Mouse (Mus musculus) liver, embryonic 16.5 days (tissue): ENCODE data around the gene Skint10. TPM values are rescaled to one million over a fixed set of nuclear protein-coding genes. Genes with fewer than 3 reads are reported as not detected.

Experiments
- ATAC-seq: fragments of 200-750 bp; cut with Nextera tagmentation; 2 replicates; pipeline ENCODE4 v1.8.0; 2017; ENCODE audit warnings: low read depth, mild to moderate bottlenecking, moderate number of reproducible peaks, moderate library complexity
- H3K27ac ChIP-seq: fragments of 300-500 bp; sonication (generic); 2 replicates; pipeline ENCODE4 v1.5.1; 2014; ENCODE audit warnings: mild to moderate bottlenecking, low read length
- H3K27me3 ChIP-seq: fragments of 300-500 bp; sonication (generic); 2 replicates; pipeline ENCODE4 v1.6.1; 2014; ENCODE audit warnings: low read depth, low read length, mixed read lengths; ENCODE audit not compliant: control insufficient read depth, insufficient read depth
- H3K36me3 ChIP-seq: fragments of 300-500 bp; sonication (generic); 2 replicates; pipeline ENCODE4 v1.6.1; 2014; ENCODE audit warnings: mild to moderate bottlenecking; ENCODE audit not compliant: control insufficient read depth, insufficient read depth
- H3K4me1 ChIP-seq: fragments of 300-500 bp; sonication (generic); 2 replicates; pipeline ENCODE4 v1.6.1; 2014; ENCODE audit warnings: low read depth, low read length, mixed read lengths; ENCODE audit not compliant: control insufficient read depth
- H3K4me2 ChIP-seq: fragments of 300-500 bp; sonication (generic); 2 replicates; pipeline ENCODE4 v1.6.1; 2014; ENCODE audit warnings: low read depth, low read length, mixed read lengths
- H3K4me3 ChIP-seq: fragments of 300-500 bp; sonication (generic); 2 replicates; pipeline ENCODE4 v1.5.1; 2014; ENCODE audit warnings: low read depth, mild to moderate bottlenecking, low read length
- H3K9ac ChIP-seq: fragments of 300-500 bp; sonication (generic); 2 replicates; pipeline ENCODE4 v1.6.1; 2014; ENCODE audit warnings: low read depth, low read length
- H3K9me3 ChIP-seq: fragments of 300-500 bp; sonication (generic); replicated peaks from 2 replicates; pipeline ENCODE4 v1.6.1; 2016; ENCODE audit warnings: low read length; ENCODE audit not compliant: control insufficient read depth
- WGBS: fragments of 180-500 bp; shearing (Covaris S2); extraction: QIAGEN DNeasy Blood & Tissue Kit; methylation state at CpG from one replicate; pipeline ENCODE4 v1.1.7; 2014; ENCODE audit not compliant: insufficient replicate concordance; 5-methylcytosine and 5-hydroxymethylcytosine counted together
- polyA plus RNA-seq: library from polyadenylated mRNA; unstranded; fragments of >200 nt; fragmentation: Nextera tagmentation; extraction: Ambion mirVana; gene quantifications from 2 replicates; pipeline ENCODE4 v1.2.1, GENCODE M21; 2015

Skint10 gene
- not detected in 2 replicates for polyA plus RNA-seq

GRCm38 (mm10) chr4:112774766-112775165 lies at the start of gene Skint10:
Skint10 (minus strand) TSS chr4:112774866.
- WGBS: 60% methylated on average over 1 of the region's 1 CpGs
- Histone ChIP-seq H3K9ac (no peak within 1 kb of the TSS), H3K36me3 (no peaks in the 10 kb centered on the region), H3K27ac (no peak within 1 kb of the TSS), H3K4me3 (no peak within 1 kb of the TSS), H3K27me3 (no peaks in the 10 kb centered on the region), H3K4me2 (no peak within 1 kb of the TSS), H3K9me3 (no peaks in the 10 kb centered on the region), H3K4me1 (no peaks in the 10 kb centered on the region)
- no peak for ATAC-seq

- Histone ChIP-seq H3K27me3 (no peaks in the 10 kb centered on the region), H3K4me3 (no peak overlapping the region), H3K36me3 (no peaks in the 10 kb centered on the region), H3K9me3 (no peaks in the 10 kb centered on the region), H3K4me2 (no peak overlapping the region), H3K9ac (no peak overlapping the region), H3K4me1 (no peaks in the 10 kb centered on the region), H3K27ac (no peak overlapping the region)
- ATAC-seq: no peak
- 0% methylated on average over 1 of the region's 1 CpGs for WGBS
Observed at GRCm38 (mm10) chr4:112790646-112791045, 16.0 kb upstream of the Skint10 start.

Other genes with a start within 250 kb of the Skint10 start
- gene Skint2, start 217.7 kb downstream of the Skint10 start, polyA plus RNA-seq: not detected in 2 replicates